Mouse (Mus musculus): ENCODE measurements around the gene Naa38. TPM values are rescaled to one million over a fixed set of nuclear protein-coding genes. Genes with fewer than 3 reads are reported as not detected.

Gene Naa38
- total RNA-seq, 2 experiments from 2014 or later = 79.5 to 87.9 TPM

DNA sequence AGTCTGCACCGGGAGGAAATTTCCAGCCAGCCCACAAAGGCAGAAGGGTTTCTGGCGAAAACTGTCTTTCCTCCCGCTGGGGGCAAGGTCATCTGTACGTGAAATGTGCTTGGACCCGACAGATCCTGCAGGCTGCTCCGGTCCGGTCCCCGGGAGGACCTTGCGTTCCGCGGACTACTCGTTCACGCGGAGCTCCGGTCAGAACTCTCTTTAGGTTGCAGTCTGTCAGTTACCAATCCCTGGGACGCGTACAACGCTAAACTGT is 14.7 kb downstream of the Naa38 start:
- DNase-seq = no peak
- intact Hi-C loops (cut with DNase I; ENCODE audit: low total_unique reads) = no loop called here

DNA sequence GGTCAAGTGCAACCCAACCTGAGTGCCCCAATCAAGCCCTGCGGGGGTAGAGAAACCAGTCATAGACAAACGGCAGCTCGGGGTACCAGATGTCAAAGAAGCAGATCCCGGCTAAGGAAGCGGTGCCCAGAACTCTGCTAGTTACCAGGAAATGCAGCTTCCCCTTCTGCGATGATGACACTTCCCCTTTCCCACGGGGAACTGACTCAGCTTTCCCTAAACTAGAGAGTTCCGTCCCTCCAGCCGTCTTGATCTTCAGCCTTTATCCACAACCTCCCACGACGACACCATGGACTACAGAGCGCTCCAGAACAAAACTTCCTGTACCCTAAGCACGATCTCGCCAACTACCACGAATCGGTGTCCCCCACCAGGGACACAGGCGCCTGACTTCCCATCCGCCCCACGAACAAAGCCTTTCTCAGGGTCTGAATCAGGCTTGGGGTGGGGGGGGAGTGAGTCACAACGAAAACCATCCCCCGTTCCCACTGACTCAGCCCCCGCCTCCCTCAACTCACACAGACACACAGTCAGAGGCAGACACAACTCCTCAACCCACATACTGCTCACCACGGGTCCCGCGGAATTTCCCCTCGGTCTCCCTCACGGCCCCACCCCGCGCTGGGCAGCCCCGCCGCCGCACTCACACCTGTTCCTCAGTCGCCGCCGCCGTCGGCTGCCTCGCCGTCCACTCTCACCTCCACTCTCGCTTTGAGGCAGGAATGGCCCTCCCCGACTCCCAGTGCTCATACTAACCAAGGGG is 15.2 kb downstream of the Naa38 start:
- intact Hi-C loops (cut with DNase I; ENCODE audit: low total_unique reads) = no loop called here

DNA sequence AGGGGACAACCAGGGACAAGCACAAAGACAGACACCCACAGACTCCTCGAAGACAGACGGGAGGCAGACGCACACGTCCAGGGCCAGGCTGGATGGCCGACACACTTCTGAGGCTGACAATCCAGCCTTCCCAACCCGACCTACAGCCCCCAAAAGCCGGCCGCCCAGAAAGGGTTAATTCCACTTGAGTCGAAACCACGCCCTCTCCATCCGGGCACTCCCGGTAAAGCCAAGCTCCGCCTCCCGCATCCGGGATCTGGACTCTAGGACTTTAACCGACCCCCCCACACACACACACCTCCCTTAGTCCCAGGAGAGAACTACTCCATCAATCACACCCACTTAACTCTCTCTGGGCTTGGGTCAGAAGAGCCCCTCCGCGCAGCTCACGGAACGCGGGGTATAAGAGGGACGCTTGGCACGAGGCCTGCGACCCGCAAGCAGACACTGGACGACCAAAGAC is 15.8 kb downstream of the Naa38 start:
- intact Hi-C loops (cut with DNase I; ENCODE audit: low total_unique reads) = no loop called here
- DNase-seq = peak; percentile 97

More for the DNA sequence above, 15.2 kb downstream of the Naa38 start:
- DNase-seq = peak; percentile 63

DNA sequence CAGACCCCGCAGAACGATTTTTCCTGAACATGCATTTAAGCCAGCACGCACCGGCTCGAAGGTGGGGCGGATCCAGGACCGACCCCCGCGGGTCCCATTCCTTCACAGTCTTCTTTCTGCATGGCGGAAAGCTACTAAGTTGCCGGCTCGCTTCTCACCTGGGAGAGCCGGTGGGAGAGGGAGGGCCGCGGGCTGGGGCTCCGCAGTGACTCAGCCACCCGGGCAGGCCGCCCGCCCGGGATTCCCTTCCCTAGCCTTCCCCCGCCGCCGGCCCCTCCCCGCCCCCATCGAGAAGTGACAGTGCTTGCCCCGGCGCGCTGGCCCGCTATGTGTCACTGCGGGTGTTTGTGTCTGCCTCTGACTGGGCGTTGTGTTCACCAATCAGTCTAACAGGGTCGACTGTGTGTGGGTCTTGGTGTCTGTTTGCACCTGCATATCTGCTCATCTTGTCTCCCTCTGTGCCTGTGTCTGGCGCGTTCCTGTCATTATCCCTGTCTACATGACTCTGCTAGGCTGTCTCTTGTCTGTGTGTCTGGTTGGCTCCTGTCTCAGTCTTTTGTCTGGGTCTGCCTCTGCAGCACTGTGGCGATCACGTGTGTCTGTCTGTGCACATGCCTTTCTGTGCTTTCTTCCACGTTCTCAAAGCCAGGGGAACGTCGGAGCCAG is 16.4 kb downstream of the Naa38 start:
- DNase-seq = peak; percentile 89
- intact Hi-C loops (cut with DNase I; ENCODE audit: low total_unique reads) = no loop called here

DNA sequence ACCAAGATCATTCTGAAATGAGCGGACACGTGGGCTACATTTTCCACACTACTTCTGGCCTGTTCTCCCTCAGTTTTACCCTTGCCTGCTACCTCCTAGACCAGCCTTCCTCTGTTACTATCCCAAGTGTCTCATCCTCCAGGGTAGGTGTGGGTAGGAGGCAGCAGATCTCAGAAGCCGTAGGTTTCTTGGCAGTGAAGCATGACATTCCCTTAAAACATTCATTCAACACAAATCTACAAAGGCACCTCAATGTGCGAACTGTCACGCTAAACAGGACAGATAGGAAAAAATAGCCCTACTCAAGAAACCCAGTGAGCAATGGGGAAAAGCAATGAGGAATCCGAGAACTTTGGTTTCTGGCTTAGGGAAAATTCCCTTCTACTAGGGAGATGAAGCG is 17.3 kb downstream of the Naa38 start:
- DNase-seq = no peak
- intact Hi-C loops (cut with DNase I; ENCODE audit: low total_unique reads) = no loop called here

DNA sequence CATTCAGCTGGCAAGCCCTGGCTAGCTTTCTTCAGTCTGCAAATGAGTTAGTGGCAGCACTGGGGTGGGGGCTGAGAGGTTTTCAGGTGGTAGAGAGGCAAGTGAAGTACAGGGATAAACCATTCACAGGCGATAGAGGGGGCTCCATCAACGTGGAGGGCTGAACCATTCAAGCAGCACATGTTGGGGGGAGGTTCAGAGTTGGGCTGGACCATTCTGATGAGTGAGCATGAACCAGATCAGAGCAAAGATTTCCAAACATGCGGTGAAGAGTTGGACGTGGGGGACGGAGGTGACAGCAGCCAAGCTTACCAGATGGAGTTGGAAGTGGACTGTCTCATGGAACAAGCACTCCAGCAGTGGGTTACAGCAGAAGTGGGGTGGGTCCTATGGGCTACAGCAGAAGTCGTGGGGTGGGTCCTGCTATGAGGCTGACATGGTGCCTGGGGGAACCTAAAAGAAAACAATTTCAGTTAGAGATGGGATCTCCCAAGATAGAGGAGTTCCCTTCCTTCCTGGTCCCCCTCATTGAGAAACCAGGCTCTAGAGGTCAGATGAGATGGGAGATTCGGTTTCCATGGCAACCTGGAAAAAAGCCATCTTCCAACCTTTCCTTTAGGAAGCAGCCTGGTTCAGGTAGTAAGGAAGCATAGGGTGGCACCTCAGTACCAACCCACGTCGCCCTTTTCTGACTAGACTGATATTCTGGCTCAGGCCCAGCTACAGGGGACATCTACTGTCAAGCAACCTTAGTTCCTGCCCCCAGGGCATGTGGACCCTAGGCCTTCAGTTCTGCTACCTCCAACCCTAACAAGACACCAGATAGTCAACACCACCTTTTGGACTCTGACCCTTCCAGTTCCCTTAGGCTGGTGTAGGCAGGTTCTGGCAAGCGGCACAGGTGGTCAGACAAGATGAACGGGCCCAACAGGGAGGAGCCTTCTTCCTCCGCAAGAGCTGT is 18.2 kb downstream of the Naa38 start, which contains the start of gene Kdm6b:
TSS of gene Kdm6b (minus strand) at position 455 of the 961 bp plus-strand sequence.
- no peak for DNase-seq
- intact Hi-C loops (cut with DNase I; ENCODE audit: low total_unique reads) = no loop called here

DNA sequence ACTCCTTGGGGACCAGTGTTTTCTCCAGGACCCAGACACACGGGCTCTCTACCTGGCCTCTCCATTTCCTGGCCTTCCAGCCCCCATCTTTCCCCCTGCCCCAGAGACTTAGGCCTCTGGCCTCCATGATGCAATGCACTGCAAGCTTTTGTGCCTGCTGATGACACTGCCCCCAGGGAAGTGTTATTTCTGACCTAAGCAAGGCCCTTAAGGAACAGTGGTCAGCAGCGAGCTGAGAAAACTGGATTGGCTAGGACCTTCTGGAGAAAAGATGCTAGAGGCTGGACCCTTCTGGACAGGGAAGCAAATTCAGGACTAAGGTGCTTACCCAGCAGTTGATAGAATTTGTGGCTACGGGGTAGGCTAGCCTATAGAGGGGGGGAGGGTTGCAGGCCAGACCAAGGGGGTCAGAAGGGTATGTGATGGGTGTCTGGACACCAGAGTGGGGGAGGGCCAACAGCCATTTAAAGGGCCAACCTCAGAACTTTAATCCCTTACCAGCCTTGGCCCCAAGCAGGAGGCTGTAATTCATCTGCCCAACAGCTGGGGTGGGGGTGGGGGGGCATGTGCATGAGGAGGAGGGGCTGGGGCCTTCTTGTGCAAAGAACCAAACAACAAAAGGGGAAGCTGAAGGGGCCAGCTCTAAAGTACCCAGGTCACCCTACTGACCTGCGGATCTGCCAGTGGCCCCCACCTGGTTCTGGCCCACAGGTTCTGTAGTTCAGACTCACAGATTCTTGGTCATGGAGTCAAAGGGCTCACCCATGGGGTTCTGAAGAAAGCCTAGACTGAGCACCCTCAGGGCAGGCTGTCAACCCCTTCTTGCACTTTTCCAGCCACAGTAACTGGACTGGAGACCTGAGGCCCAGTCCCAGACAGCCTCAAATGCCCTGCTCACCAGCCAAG is 19.4 kb downstream of the Naa38 start:
- intact Hi-C loops (cut with DNase I; ENCODE audit: low total_unique reads) = no loop called here
- DNase-seq = no peak

DNA sequence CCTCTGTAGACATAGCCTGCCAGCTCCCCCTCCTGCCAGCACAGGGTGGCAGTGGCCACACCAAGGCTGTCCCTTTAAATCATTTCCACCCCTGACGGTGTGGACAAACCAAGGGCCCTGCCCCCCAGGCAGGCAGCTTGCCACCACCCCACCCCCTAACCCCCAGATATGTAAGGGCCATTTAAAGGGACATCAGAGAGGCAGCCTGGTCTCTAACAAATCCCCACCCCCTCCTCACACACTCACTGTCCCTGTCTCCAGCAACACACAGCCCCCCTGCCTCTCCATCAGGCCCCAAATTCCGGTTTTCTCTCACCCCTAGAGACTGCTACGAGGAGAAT is 20.0 kb downstream of the Naa38 start:
- intact Hi-C loops (cut with DNase I; ENCODE audit: low total_unique reads) = no loop called here

DNA sequence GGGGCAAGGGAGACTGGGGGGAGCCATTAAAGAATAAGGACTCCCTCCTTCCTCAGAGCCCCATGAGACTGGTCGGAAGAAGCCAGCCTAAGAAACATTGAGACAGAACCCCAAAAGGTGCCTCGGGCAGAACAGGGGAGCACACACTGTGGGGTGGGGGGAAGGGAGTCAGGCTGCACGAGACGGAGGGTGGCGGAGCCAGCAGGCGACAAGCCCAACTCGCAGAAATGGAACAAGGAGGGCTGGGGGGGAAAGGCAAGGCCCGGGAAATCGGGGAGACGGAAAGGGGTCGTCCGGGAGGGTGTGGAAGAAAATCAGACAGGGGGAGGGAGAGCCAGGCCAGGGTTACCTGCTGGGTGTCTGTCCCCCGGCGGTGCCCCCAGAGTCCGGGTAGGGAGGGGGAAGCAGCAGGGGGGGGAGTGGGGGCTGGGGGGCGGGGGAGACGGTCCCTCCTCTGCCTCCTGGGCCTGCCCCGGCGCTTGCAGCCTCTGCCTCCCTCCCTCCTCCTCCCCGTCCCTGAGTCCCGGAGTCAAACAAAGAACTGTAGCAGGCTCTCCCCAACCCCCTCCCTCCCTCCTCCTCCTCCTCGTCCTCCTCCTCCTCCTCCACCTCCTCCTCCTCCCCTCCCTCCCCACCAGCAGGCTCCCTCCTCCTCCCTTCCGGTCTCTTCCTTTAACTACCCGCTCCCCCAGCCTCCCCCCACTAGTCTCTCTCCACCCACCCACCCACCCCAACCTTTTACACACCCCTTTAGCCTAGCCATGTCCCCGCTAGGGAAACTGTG is 20.6 kb downstream of the Naa38 start:
- intact Hi-C loops (cut with DNase I; ENCODE audit: low total_unique reads) = no loop called here
- peak; percentile 76 for DNase-seq

More for the DNA sequence above, 20.0 kb downstream of the Naa38 start:
- peak; percentile 87 for DNase-seq

DNA sequence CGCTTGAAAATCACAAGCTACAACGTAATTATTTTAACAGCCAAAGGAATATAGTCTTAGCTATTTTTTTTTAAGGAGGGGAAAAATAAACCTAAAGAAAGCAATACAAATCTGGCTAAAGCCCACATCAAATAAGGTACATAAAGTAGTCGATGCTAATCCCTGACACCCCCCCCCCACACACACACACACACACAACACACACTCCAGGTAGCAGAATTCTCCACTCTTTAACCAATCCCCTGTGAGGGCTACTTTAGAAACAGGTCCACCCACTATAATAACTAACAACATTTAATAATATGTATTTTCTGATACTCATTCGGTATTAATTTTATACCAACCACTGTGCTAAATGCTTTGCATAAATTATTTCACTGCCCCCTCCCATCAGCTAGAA is 21.2 kb downstream of the Naa38 start:
- intact Hi-C loops (cut with DNase I; ENCODE audit: low total_unique reads) = no loop called here
- DNase-seq = no peak

DNA sequence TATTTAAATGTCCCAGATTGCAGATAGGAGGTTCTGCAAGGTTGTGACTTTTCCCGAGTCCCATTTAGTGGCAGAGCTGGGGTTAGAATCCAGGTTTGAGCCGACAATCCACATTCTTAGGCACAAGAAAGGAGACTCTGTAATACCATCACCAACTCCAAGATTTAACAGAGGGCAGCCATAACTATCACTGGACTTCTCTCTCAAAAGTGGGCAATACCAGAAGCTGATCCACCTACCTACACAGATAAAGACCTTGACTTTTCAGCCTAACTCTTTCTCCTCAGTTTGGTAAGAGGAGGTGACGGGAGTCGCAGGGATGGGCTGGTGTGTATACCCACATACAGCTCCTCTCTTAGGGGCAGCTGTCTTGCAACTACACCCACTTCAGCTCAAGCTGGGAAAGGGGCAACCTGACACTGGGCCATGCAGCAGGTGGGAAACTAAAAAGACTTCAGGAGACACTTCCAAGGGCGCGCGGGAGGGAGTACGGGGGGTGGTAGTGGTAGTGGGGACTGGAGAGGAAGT is 21.7 kb downstream of the Naa38 start:
- DNase-seq = no peak
- intact Hi-C loops (cut with DNase I; ENCODE audit: low total_unique reads) = no loop called here

DNA sequence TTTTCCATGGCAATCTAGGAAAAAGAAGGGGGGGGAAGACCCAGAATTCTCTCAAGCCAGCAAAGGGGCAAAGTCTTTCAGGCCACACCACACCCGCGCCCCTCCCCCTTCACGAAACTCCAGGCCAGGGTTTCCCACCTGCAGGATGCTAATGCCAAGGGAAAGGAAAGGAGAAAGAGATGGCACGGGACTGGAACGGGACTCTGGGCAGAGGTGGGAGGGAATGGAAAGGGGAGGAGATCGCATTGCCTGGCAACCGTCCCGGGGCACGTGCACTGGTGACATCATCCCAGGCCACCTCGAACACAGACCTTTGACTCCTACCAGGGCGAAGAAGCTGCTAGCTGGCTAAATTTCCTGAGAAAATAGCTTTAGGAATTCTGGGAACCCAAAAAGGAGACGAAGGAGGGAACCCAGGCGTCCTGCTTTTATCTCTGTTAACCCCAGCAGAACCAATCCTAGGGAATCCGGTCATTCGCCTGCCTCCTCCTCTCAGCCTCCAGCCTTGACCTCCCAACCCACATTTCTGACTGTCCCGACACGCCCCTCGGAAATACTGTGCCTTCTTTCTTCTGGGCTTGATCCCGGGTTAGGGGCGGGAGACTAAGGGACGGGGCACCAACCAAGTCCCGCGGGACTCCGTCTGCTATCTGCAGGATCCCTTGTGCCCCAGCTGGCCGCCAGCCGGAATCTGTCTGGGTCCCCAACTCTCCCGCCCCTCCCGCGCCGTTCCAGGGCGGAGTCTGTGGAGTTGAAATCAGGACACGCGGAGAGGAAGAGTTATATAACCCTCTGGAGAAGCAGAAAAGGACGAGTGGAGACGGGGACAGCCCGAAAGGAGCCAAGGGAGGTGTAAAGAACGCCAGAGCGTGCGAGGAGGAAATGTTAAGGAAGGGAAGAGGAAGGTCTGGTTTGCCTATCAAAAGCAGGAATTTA is 22.4 kb downstream of the Naa38 start:
- peak; percentile 97 for DNase-seq
- intact Hi-C loops (cut with DNase I; ENCODE audit: low total_unique reads) = no loop called here

DNA sequence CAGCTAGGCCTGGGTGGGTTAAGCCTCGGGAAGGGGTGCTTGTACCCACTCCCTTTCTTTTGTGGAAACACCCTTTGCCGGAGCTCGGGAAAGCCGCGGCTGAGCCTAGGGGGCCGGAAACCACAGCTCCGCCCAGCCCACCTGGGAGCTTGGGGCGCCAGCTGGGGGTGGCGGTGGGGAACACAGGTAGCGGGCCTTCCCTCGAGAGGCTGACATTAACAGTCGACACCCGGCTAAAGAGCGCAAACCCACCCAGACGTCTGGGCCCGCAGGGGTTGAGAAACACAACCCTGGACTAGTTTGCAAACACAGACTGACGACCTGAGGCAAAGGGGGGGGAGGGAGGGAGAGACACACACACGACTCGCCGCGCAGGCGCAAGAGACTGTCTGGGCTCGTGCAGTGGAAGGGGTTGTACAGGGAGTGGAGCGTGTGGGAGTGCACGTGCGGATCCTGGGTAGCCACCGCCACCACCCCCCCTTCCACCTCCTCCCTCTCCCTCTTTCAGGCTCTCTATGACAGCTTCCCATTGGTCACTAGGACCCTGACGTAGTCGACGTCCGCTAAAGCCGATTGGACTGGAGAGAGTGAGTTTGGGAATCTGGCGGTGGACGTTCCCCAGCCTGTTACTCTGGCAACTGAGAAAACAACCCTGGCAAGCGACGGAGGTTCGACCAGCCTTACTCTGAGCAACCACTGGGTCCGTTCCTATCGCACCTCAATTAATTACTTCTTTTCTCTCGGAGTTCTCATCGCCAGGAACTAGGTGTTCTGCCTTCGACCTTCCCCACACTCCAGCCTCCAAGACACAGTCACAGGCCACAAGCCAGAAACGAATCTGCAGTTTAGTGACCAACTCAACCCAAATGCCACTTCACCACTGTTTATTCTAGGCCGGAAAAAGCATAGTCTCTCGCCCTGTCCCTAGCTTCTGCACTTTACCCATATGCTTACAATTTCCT is 23.5 kb downstream of the Naa38 start:
- peak; percentile 95 for DNase-seq
- intact Hi-C loops (cut with DNase I; ENCODE audit: low total_unique reads) = no loop called here

DNA sequence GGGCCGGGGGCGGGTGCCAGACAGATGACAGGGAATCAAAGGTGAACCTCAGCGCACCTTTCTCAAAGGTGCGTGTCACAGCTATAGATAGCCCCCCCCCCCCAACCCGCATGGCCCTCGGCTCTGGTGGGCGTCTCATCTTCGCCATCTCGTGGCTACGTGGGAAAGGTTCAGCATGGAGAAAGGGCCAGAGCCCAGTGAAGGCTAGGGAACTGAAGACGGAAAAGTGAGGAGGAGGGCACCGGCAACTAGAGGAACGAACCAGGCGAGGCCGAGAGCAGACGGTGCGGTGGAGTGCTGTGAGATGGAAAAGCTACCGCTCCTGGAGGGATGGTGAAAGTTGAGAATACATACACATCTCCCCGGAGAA is 24.1 kb downstream of the Naa38 start:
- intact Hi-C loops (cut with DNase I; ENCODE audit: low total_unique reads) = no loop called here
- peak; percentile 52 for DNase-seq

DNA sequence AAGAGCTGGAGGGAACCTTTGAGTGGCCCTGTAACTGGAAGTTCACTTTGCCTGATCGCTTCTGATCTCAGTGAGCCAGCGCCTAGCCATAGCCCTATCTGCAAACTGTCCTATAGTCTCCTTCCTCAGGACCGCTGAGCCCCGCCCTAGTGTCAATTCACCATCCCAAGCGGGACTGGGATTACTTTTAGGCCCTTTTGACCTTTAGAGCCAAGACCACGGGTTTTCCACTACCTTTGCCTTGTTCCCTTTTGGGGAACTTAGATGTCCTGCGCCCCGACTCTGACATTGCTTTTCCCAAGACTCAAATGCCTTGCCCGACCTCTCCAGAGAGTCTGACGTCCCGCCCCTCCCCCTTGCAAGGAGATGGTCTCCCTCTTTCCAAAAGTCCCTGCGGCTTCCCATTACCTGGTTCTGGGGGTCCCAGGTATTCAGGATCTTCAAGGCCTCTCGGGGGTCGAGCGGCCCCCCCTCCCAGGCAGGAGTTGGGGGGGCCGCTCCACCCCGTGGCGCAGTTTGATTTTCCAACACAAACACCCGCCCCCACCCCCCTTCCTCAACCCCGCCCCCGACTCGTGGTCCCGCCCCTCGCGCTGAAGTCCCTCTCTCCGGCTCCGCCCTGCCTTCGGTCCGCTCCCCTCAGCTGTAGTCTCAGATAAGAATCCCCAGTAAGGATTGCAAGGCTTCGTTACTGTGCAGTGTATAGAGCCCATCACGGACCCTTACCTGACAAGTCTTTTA is 24.7 kb downstream of the Naa38 start:
- peak; percentile 63 for DNase-seq
- intact Hi-C loops (cut with DNase I; ENCODE audit: low total_unique reads) = no loop called here
